Mouse (Mus musculus) midbrain, embryonic 13.5 days (tissue): Measurements from ENCODE around the gene Tex26. TPM values are rescaled to one million over a fixed set of nuclear protein-coding genes. Genes with fewer than 3 reads are reported as not detected.
A peak's percentile ranks its signal among the peaks of the same experiment; 100 is the strongest.

Experiments used
- ATAC-seq: fragments of 200-750 bp; cut with Nextera tagmentation; 2 replicates; pipeline ENCODE4 v1.8.0; 2017; ENCODE audit warnings: mild to moderate bottlenecking, moderate TSS enrichment, moderate library complexity
- H3K27ac ChIP-seq: fragments of 300-500 bp; sonication (generic); 2 replicates; pipeline ENCODE4 v1.5.1; 2015; ENCODE audit warnings: inconsistent platforms, mild to moderate bottlenecking, moderate library complexity
- H3K27me3 ChIP-seq: fragments of 300-500 bp; sonication (generic); 2 replicates; pipeline ENCODE4 v1.6.1; 2015; ENCODE audit warnings: mild to moderate bottlenecking, inconsistent platforms
- H3K36me3 ChIP-seq: fragments of 300-500 bp; sonication (generic); 2 replicates; pipeline ENCODE4 v1.6.1; 2015; ENCODE audit warnings: mild to moderate bottlenecking, inconsistent platforms
- H3K4me1 ChIP-seq: fragments of 300-500 bp; sonication (generic); replicated peaks from 2 replicates; pipeline ENCODE4 v1.6.1; 2015; ENCODE audit warnings: inconsistent platforms
- H3K4me2 ChIP-seq: fragments of 300-500 bp; sonication (generic); replicated peaks from 2 replicates; pipeline ENCODE4 v1.6.1; 2015; ENCODE audit warnings: moderate library complexity, mild to moderate bottlenecking, inconsistent platforms
- H3K4me3 ChIP-seq: fragments of 300-500 bp; sonication (generic); replicated peaks from 2 replicates; pipeline ENCODE4 v1.5.1; 2015; ENCODE audit warnings: mild to moderate bottlenecking, inconsistent platforms
- H3K9ac ChIP-seq: fragments of 300-500 bp; sonication (generic); replicated peaks from 2 replicates; pipeline ENCODE4 v1.6.1; 2015; ENCODE audit warnings: mild to moderate bottlenecking, inconsistent platforms
- H3K9me3 ChIP-seq: fragments of 300-500 bp; sonication (generic); 2 replicates; pipeline ENCODE4 v1.6.1; 2016; ENCODE audit warnings: mild to moderate bottlenecking, inconsistent platforms
- WGBS: fragments of 180-500 bp; shearing (Covaris S2); methylation state at CpG from one replicate; pipeline ENCODE4 v1.1.7; 2015; 5-methylcytosine and 5-hydroxymethylcytosine counted together
- polyA plus RNA-seq: library from polyadenylated mRNA; unstranded; fragments of >200 nt; fragmentation: Nextera tagmentation; extraction: Ambion mirVana; gene quantifications from 2 replicates; pipeline ENCODE4 v1.2.1, GENCODE M21; 2015

Tex26 gene
- polyA plus RNA-seq, 1 experiment from 2014 or later: 2.3 TPM

GRCm38 (mm10) chr5:149412671-149413070, 26.8 kb upstream of the Tex26 start:
- ATAC-seq: no peak
- H3K9ac ChIP-seq: no peak overlapping the region
- H3K4me1 ChIP-seq: peaks cover 27% of the 10 kb centered on the region
- no peaks in the 10 kb centered on the region for H3K9me3 ChIP-seq
- WGBS: 92% methylated on average over 10 of the region's 10 CpGs
- peaks cover 8% of the 10 kb centered on the region for H3K27me3 ChIP-seq
- no peak overlapping the region for H3K4me3 ChIP-seq
- H3K4me2 ChIP-seq: peak overlapping the region; percentile 52; the same call in 1 of the 2 replicates
- H3K27ac ChIP-seq: no peak overlapping the region
- no peaks in the 10 kb centered on the region for H3K36me3 ChIP-seq

GRCm38 (mm10) chr5:149414369-149415167, 24.9 kb upstream of the Tex26 start:
- H3K4me2 ChIP-seq: no peak overlapping the region
- peaks cover 27% of the 10 kb centered on the region for H3K4me1 ChIP-seq
- peaks cover 8% of the 10 kb centered on the region for H3K27me3 ChIP-seq
- WGBS: 78% methylated on average over 9 of the region's 9 CpGs
- no peak overlapping the region for H3K9ac ChIP-seq
- no peaks in the 10 kb centered on the region for H3K36me3 ChIP-seq
- H3K9me3 ChIP-seq: no peaks in the 10 kb centered on the region
- H3K4me3 ChIP-seq: no peak overlapping the region
- ATAC-seq: no peak
- no peak overlapping the region for H3K27ac ChIP-seq

GRCm38 (mm10) chr5:149417381-149417780, 22.1 kb upstream of the Tex26 start:
- no peak for ATAC-seq
- 95% methylated on average over 4 of the region's 4 CpGs for WGBS
- peaks cover 8% of the 10 kb centered on the region for H3K4me1 ChIP-seq
- no peaks in the 10 kb centered on the region for H3K36me3 ChIP-seq
- no peak overlapping the region for H3K4me3 ChIP-seq
- no peak overlapping the region for H3K9ac ChIP-seq
- no peak overlapping the region for H3K4me2 ChIP-seq
- peaks cover 9% of the 10 kb centered on the region for H3K27me3 ChIP-seq
- H3K27ac ChIP-seq: no peak overlapping the region
- no peaks in the 10 kb centered on the region for H3K9me3 ChIP-seq

- Histone ChIP-seq H3K36me3 (no peaks in the 10 kb centered on the region), H3K27ac (no peak overlapping the region), H3K4me1 (peaks cover 19% of the 10 kb centered on the region), H3K9ac (no peak overlapping the region), H3K9me3 (no peaks in the 10 kb centered on the region), H3K4me3 (no peak overlapping the region), H3K27me3 (0 out of 2 replicates have a peak, but pooled peaks cover 2% of the 10 kb centered on the region), H3K4me2 (no peak overlapping the region)
- WGBS: 97% methylated on average over 3 of the region's 3 CpGs
- no peak for ATAC-seq
These were observed 12.9 kb upstream of the Tex26 start for GRCm38 (mm10) chr5:149426525-149426924.

GRCm38 (mm10) chr5:149427277-149428060, 12.0 kb upstream of the Tex26 start:
- Histone ChIP-seq H3K4me3 (no peak overlapping the region), H3K9ac (no peak overlapping the region), H3K27ac (peak overlapping the region; percentile 75; the same call in 1 of the 2 replicates), H3K27me3 (no peaks in the 10 kb centered on the region), H3K36me3 (no peaks in the 10 kb centered on the region), H3K4me2 (no peak overlapping the region), H3K9me3 (no peaks in the 10 kb centered on the region), H3K4me1 (peaks cover 19% of the 10 kb centered on the region)
- ATAC-seq: no peak
- WGBS: 93% methylated on average over 8 of the region's 8 CpGs

GRCm38 (mm10) chr5:149428347-149428746, 11.1 kb upstream of the Tex26 start:
- 4% methylated on average over 6 of the region's 6 CpGs for WGBS
- no peak overlapping the region for H3K4me2 ChIP-seq

GRCm38 (mm10) chr5:149428810-149429255, 10.6 kb upstream of the Tex26 start:
- Histone ChIP-seq H3K9ac (no peak overlapping the region), H3K27ac (peak overlapping the region; percentile 75), H3K4me2 (no peak overlapping the region), H3K4me1 (peaks cover 19% of the 10 kb centered on the region), H3K36me3 (no peaks in the 10 kb centered on the region), H3K9me3 (no peaks in the 10 kb centered on the region), H3K27me3 (0 out of 2 replicates have a peak, but pooled peaks cover 3% of the 10 kb centered on the region), H3K4me3 (no peak overlapping the region)
- peak; percentile 71 for ATAC-seq
- 28% methylated on average over 2 of the region's 2 CpGs for WGBS

More at GRCm38 (mm10) chr5:149428347-149428746, 11.1 kb upstream of the Tex26 start:
- H3K36me3 ChIP-seq: no peaks in the 10 kb centered on the region
- H3K4me3 ChIP-seq: no peak overlapping the region
- no peak overlapping the region for H3K9ac ChIP-seq
- peaks cover 19% of the 10 kb centered on the region for H3K4me1 ChIP-seq
- peak; percentile 92 for ATAC-seq
- peak overlapping the region; percentile 75 for H3K27ac ChIP-seq
- 0 out of 2 replicates have a peak, but pooled peaks cover 3% of the 10 kb centered on the region for H3K27me3 ChIP-seq
- H3K9me3 ChIP-seq: no peaks in the 10 kb centered on the region

GRCm38 (mm10) chr5:149429541-149429940, 9.9 kb upstream of the Tex26 start:
- Histone ChIP-seq H3K4me2 (no peak overlapping the region), H3K9me3 (no peaks in the 10 kb centered on the region), H3K27ac (0 out of 2 replicates have a peak overlapping the region, but pooled peaks have one; percentile 75), H3K4me3 (no peak overlapping the region), H3K36me3 (no peaks in the 10 kb centered on the region), H3K27me3 (0 out of 2 replicates have a peak, but pooled peaks cover 3% of the 10 kb centered on the region), H3K4me1 (peaks cover 19% of the 10 kb centered on the region), H3K9ac (no peak overlapping the region)
- 89% methylated on average over 4 of the region's 4 CpGs for WGBS
- no peak for ATAC-seq

- Histone ChIP-seq H3K27ac (no peak overlapping the region), H3K4me1 (peaks cover 19% of the 10 kb centered on the region), H3K27me3 (0 out of 2 replicates have a peak, but pooled peaks cover 3% of the 10 kb centered on the region), H3K4me3 (no peak overlapping the region), H3K36me3 (no peaks in the 10 kb centered on the region), H3K9me3 (no peaks in the 10 kb centered on the region), H3K4me2 (no peak overlapping the region), H3K9ac (no peak overlapping the region)
- WGBS: 93% methylated on average over 3 of the region's 3 CpGs
- no peak for ATAC-seq
These were observed 8.5 kb upstream of the Tex26 start for GRCm38 (mm10) chr5:149430943-149431342.

- Histone ChIP-seq H3K4me3 (no peak overlapping the region), H3K4me2 (no peak overlapping the region), H3K9ac (no peak overlapping the region), H3K36me3 (no peaks in the 10 kb centered on the region), H3K4me1 (peaks cover 10% of the 10 kb centered on the region), H3K9me3 (no peaks in the 10 kb centered on the region), H3K27ac (no peak overlapping the region), H3K27me3 (0 out of 2 replicates have a peak, but pooled peaks cover 3% of the 10 kb centered on the region)
- WGBS: 71% methylated on average over 7 of the region's 7 CpGs
- ATAC-seq: no peak
These were observed 5.8 kb upstream of the Tex26 start for GRCm38 (mm10) chr5:149433618-149434017.

GRCm38 (mm10) chr5:149434141-149434690, 5.2 kb upstream of the Tex26 start:
- Histone ChIP-seq H3K27ac (no peak overlapping the region), H3K9ac (no peak overlapping the region), H3K27me3 (0 out of 2 replicates have a peak, but pooled peaks cover 3% of the 10 kb centered on the region), H3K4me1 (peaks cover 10% of the 10 kb centered on the region), H3K36me3 (no peaks in the 10 kb centered on the region), H3K9me3 (no peaks in the 10 kb centered on the region), H3K4me2 (no peak overlapping the region), H3K4me3 (no peak overlapping the region)
- WGBS: 37% methylated on average over 9 of the region's 9 CpGs
- no peak for ATAC-seq
